ENCODE assay signal across 8 mouse cellular contexts in the genomic region with DNA sequence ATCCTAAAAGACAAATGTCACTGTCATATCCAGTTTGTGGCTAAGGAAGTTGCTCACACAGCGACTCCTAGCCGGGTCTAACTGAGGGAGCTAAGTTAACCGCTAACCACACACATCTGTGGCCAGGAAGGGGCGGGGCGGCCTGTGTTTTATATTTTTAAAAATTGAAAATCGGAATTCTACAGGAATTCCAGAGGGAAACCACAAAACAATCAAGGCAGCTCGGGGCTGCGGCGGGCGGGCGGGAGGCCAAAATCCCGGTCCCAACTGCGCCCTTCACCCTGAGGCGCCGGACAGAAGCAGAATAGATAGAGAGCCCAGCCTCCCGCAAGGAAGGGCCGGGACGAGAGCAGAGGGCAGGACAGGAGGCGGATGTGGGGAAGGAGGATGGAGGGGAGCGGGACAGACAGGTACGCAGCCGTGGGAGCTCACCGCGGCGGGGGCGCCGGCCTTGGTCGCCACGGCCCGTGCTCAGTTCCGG. TPM values are rescaled to one million over a fixed set of nuclear protein-coding genes. Genes with fewer than 3 reads are reported as not detected.
DNase-seq lines count a peak whose midpoint lies in the region; ATAC-seq and TF ChIP-seq lines count a peak whose summit lies in the region.

No protein-coding gene starts in this region.

- H3K4me3 ChIP-seq in heart, adult 2 months = peak overlapping the region; percentile 51
- peak overlapping the region; percentile 97 for H3K4me3 ChIP-seq in E14TG2a.4 (replicated peaks; ENCODE audit: low read length)
- peak overlapping the region; percentile 79 for H3K4me3 ChIP-seq in embryonic facial prominence, embryonic 15.5 days (replicated peaks)
- peak overlapping the region; percentile 88 for H3K4me3 ChIP-seq in intestine, embryonic 16.5 days (ENCODE audit: low read length)
- H3K4me3 ChIP-seq in thymus, adult 2 months (ENCODE audit: control insufficient read depth, insufficient read depth, low read length) = peak overlapping the region; percentile 79

- H3K9me3 ChIP-seq in E14TG2a.4 (ENCODE audit: low read length) = no peaks in the 10 kb centered on the region
- no peaks in the 10 kb centered on the region for H3K9me3 ChIP-seq in embryonic facial prominence, embryonic 15.5 days (replicated peaks)
- no peaks in the 10 kb centered on the region for H3K9me3 ChIP-seq in intestine, embryonic 16.5 days (ENCODE audit: control insufficient read depth, low read length)

- H3K27ac ChIP-seq in heart, adult 2 months = no peak overlapping the region
- H3K27ac ChIP-seq in embryonic facial prominence, embryonic 15.5 days (replicated peaks) = peak overlapping the region; percentile 77
- H3K27ac ChIP-seq in intestine, embryonic 16.5 days (ENCODE audit: low read length) = peak overlapping the region; percentile 76
- H3K27ac ChIP-seq in thymus, adult 2 months (ENCODE audit: control insufficient read depth, insufficient read depth, low read length) = peak overlapping the region; percentile 9; the same call in 1 of the 2 replicates

- no peaks in the 10 kb centered on the region for H3K36me3 ChIP-seq in heart, adult 2 months (ENCODE audit: control insufficient read depth, insufficient read depth, low read length)
- peaks cover 35% of the 10 kb centered on the region for H3K36me3 ChIP-seq in E14TG2a.4 (ENCODE audit: insufficient read depth, low read length)
- H3K36me3 ChIP-seq in embryonic facial prominence, embryonic 15.5 days = peaks cover 10% of the 10 kb centered on the region; the same call in 1 of the 2 replicates
- peaks cover 4% of the 10 kb centered on the region; the same call in 1 of the 2 replicates for H3K36me3 ChIP-seq in intestine, embryonic 16.5 days (ENCODE audit: control insufficient read depth, insufficient read depth, low read length)
- peaks cover 8% of the 10 kb centered on the region; the same call in 1 of the 2 replicates for H3K36me3 ChIP-seq in thymus, adult 2 months (ENCODE audit: control insufficient read depth, insufficient read depth, low read length)

- peak overlapping the region; percentile 74 for H3K9ac ChIP-seq in heart, adult 2 months (ENCODE audit: low read depth, low read length)
- H3K9ac ChIP-seq in embryonic facial prominence, embryonic 15.5 days = peak overlapping the region; percentile 57
- H3K9ac ChIP-seq in intestine, embryonic 16.5 days (ENCODE audit: low read depth, low read length) = peak overlapping the region; percentile 88

- no peak for TF ChIP-seq EP300 in heart, adult 2 months (IDR thresholded peaks at IDR 0.05; ENCODE audit: insufficient read depth, low read depth, low read length)

- under 1% methylated on average over 31 of the region's 31 CpGs for WGBS in heart, adult 2 months
- WGBS in embryonic facial prominence, embryonic 15.5 days = under 1% methylated on average over 31 of the region's 31 CpGs
- WGBS in intestine, embryonic 16.5 days = under 1% methylated on average over 26 of the region's 31 CpGs
- under 1% methylated on average over 31 of the region's 31 CpGs for WGBS in thymus, adult 2 months

- no peak for DNase-seq in heart, adult 2 months
- no peak for DNase-seq in heart, adult 18-20 months
- peak; percentile 31 to 43 for DNase-seq in lung, postnatal 4 days
- peak; percentile 65 for DNase-seq in thymus, adult 2 months
- DNase-seq in cerebellum, postnatal 36 days = no peak

- intact Hi-C loops in heart, adult 2 months (cut with DNase I) = loop anchor here (2.0 to 10.0 kb wide), 2 partner anchors 30 to 172 kb away; a partner anchor contains a TSS

- H3K79me2 ChIP-seq in heart, adult 2 months (replicated peaks; ENCODE audit: control insufficient read depth, insufficient read depth, low read length) = no peaks in the 10 kb centered on the region

- H3K27me3 ChIP-seq in heart, adult 2 months (ENCODE audit: control insufficient read depth, insufficient read depth, low read length) = no peaks in the 10 kb centered on the region
- no peaks in the 10 kb centered on the region for H3K27me3 ChIP-seq in E14TG2a.4 (ENCODE audit: insufficient read depth, low read length)
- H3K27me3 ChIP-seq in embryonic facial prominence, embryonic 15.5 days = no peaks in the 10 kb centered on the region
- H3K27me3 ChIP-seq in intestine, embryonic 16.5 days (replicated peaks; ENCODE audit: control insufficient read depth, insufficient read depth, low read length) = no peaks in the 10 kb centered on the region
- no peaks in the 10 kb centered on the region for H3K27me3 ChIP-seq in thymus, adult 2 months (ENCODE audit: control insufficient read depth, insufficient read depth, low read length)

- peak overlapping the region; percentile 77 for H3K4me2 ChIP-seq in embryonic facial prominence, embryonic 15.5 days (replicated peaks)
- peak overlapping the region; percentile 60 for H3K4me2 ChIP-seq in intestine, embryonic 16.5 days (ENCODE audit: low read depth, low read length)

- peak; percentile 44 for ATAC-seq in embryonic facial prominence, embryonic 15.5 days (ENCODE audit: insufficient number of reproducible peaks, low FRiP score, low TSS enrichment, low read depth)
- peak; percentile 47 for ATAC-seq in intestine, embryonic 16.5 days

- no peak for TF ChIP-seq CTCF in heart, adult 2 months (IDR thresholded peaks at IDR 0.05)
- no peak for TF ChIP-seq CTCF in E14TG2a.4 (conservative IDR thresholded peaks at IDR 0.05; ENCODE audit: low read length)
- no peak for TF ChIP-seq CTCF in thymus, adult 2 months (IDR thresholded peaks at IDR 0.05; ENCODE audit: borderline replicate concordance, control insufficient read depth, extremely low read depth, insufficient read depth, low read length, poor library complexity)

- peaks cover 2% of the 10 kb centered on the region for H3K4me1 ChIP-seq in heart, adult 2 months (ENCODE audit: control insufficient read depth, insufficient read depth, low read length)
- peaks cover 63% of the 10 kb centered on the region for H3K4me1 ChIP-seq in E14TG2a.4 (replicated peaks; ENCODE audit: low read depth, low read length)
- peaks cover 19% of the 10 kb centered on the region for H3K4me1 ChIP-seq in embryonic facial prominence, embryonic 15.5 days
- H3K4me1 ChIP-seq in intestine, embryonic 16.5 days (ENCODE audit: control insufficient read depth, insufficient read depth, low read length) = peaks cover 22% of the 10 kb centered on the region
- H3K4me1 ChIP-seq in thymus, adult 2 months (replicated peaks; ENCODE audit: control insufficient read depth, insufficient read depth, low read length) = peaks cover 6% of the 10 kb centered on the region

- no peak for TF ChIP-seq POLR2A in heart, adult 2 months (IDR thresholded peaks at IDR 0.05; ENCODE audit: insufficient read depth, low read depth, low read length)
- TF ChIP-seq POLR2A in thymus, adult 2 months (IDR thresholded peaks at IDR 0.05; ENCODE audit: control insufficient read depth, extremely low read depth, insufficient read depth, low read length, poor library complexity) = no peak

RNA-seq across cellular contexts. Expression of a gene that starts 0.4 kb away (rescaled TPM):
- total RNA-seq in heart, adult 2 months (2021) = under 1 TPM; 0.39 to 0.73 TPM
- polyA plus RNA-seq in heart, adult 2 months (2012; rRNA removed) = 0.12 and 0.29 TPM in 2 replicates
- total RNA-seq in heart, adult 18-20 months (2021) = under 1 TPM; 0.59 to 0.65 TPM
- 33.5 and 33.8 TPM in 2 replicates for polyA plus RNA-seq in embryonic facial prominence, embryonic 15.5 days (2015; fragmentation: Nextera tagmentation; extraction: Ambion mirVana)
- 38.6 and 41.7 TPM in 2 replicates for polyA plus RNA-seq in intestine, embryonic 16.5 days (2015; fragmentation: Nextera tagmentation; extraction: Ambion mirVana)
- polyA plus RNA-seq in thymus, adult 2 months (2012; rRNA removed) = 12.0 and 16.9 TPM in 2 replicates

RNA-seq across cellular contexts. Expression of a gene that starts 29.5 kb away (rescaled TPM):
- total RNA-seq in heart, adult 2 months (2021) = 100 to 1,000 TPM; 201 to 233 TPM
- 81.3 and 118 TPM in 2 replicates for polyA plus RNA-seq in heart, adult 2 months (2012; rRNA removed)
- total RNA-seq in heart, adult 18-20 months (2021) = 100 to 1,000 TPM; 227 to 231 TPM
- polyA plus RNA-seq in embryonic facial prominence, embryonic 15.5 days (2015; fragmentation: Nextera tagmentation; extraction: Ambion mirVana) = 4.0 and 5.4 TPM in 2 replicates
- 9.4 and 10.1 TPM in 2 replicates for polyA plus RNA-seq in intestine, embryonic 16.5 days (2015; fragmentation: Nextera tagmentation; extraction: Ambion mirVana)
- polyA plus RNA-seq in thymus, adult 2 months (2012; rRNA removed) = 37.0 and 40.5 TPM in 2 replicates

Comparison
In these comparisons a context has a peak if more than half of its experiments do, and no peak if none do; other contexts are left out.
1. DNase-seq: peak in lung, postnatal 4 days (2 of 2) and thymus, adult 2 months (single experiment); none in heart, adult 2 months (0 of 2), heart, adult 18-20 months (0 of 2) and cerebellum, postnatal 36 days (0 of 2).
2. RNA of a gene that starts 0.4 kb away (polyA plus RNA-seq): 38.6 to 41.7 TPM in intestine, embryonic 16.5 days, 33.5 to 33.8 TPM in embryonic facial prominence, embryonic 15.5 days and 12.0 to 16.9 TPM in thymus, adult 2 months; 0.12 to 0.29 TPM in heart, adult 2 months; every median in the first group is over 10 times any median in the second.
3. Peak in every context shown above with its lines, with median percentiles within 50 percentile points of each other: H3K4me3 ChIP-seq and H3K9ac ChIP-seq.